Mouse (Mus musculus): ENCODE results near the gene Acad9. TPM values are rescaled to one million over a fixed set of nuclear protein-coding genes. Genes with fewer than 3 reads are reported as not detected.

Acad9 gene
- polyA plus RNA-seq, 1 experiment from 2014 or later, result 106 TPM

DNA sequence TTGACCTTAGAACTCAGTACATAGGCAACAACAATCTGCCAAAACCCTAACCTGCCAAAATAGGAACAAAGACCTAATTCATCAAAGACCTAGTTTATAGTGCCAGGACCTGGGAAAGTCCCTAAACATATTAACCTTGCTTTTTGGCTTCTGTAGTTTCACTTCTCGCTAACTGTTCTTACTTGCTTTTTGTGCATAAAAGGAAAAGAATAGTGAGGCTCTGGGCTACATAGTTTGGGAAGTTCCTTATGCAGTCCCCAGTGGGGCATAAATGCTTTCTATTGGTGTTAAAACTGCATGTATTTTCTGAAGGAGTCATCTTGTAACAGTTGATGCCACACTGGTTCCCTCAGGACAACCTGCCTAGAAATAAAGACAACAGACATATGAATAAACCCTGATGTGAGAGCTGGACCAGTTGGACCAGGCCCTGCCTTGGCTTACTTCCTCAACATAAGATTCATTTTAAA lies 1.2 kb upstream of the Acad9 start:
- Histone ChIP-seq H3K4me1 (replicated peaks; ENCODE audit: control insufficient read depth, insufficient read depth, low read length) (peaks cover 13% of the 10 kb centered on the region), H3K36me3 (ENCODE audit: control insufficient read depth, insufficient read depth) (no peaks in the 10 kb centered on the region), H3K9me3 (ENCODE audit: control insufficient read depth, low read length) (no peaks in the 10 kb centered on the region), H3K27ac (ENCODE audit: low read length) (no peak overlapping the region), H3K9ac (replicated peaks; ENCODE audit: low read depth, low read length) (no peak overlapping the region), H3K4me3 (replicated peaks; ENCODE audit: low read length) (no peak overlapping the region), H3K27me3 (replicated peaks; ENCODE audit: control insufficient read depth, insufficient read depth, low read length) (0 out of 2 replicates have a peak, but pooled peaks cover 9% of the 10 kb centered on the region), H3K4me2 (ENCODE audit: low read length) (no peak overlapping the region)
- ATAC-seq, result no peak
- 93% methylated on average over 1 of the region's 1 CpGs for WGBS

DNA sequence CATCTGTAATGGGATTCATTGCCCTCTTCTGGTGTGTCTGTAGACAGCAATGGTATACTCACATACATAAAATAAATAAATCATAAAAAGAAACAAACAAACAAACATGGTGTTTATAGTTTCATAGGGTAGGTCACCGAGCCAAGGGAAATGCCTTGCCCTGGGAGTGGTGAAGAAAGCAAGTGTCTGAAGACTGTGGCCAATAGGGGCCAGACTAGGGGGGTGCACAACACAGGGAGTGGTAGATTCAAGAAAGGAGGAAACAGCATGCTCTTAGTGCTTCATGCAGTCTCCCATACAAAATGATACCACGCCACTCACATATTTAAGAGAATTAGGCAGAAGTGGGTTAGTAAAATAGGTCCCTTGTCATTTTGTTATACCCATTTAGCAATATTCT lies 613 bp upstream of the Acad9 start:
- Histone ChIP-seq H3K27ac (ENCODE audit: low read length) (no peak overlapping the region), H3K9ac (replicated peaks; ENCODE audit: low read depth, low read length) (no peak overlapping the region; the same call in 1 of the 2 replicates)
- no peak for ATAC-seq

DNA sequence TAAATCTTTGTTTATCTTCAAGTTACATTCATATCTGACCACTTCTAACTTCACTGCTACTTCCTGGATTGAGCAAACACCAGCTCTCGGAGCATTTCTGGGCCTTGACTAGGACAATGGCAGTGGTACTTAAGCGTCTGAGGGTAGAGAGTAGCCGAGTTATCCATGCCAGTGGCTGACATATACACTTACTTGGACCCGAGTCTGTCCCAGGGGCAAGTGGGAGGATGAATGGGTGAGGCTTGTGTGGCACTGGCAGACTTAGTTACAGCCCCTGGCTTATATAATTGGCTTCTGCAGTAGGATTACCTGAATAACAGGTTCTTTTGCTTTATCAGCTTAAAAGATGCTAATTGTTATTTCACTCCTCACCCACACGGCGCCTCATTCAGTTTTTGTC lies 2.0 kb downstream of the Acad9 start:
- no peak overlapping the region for H3K4me3 ChIP-seq (replicated peaks; ENCODE audit: low read length)
- no peak for ATAC-seq
- H3K4me2 ChIP-seq (ENCODE audit: low read length), result no peak overlapping the region
- peaks cover 9% of the 10 kb centered on the region for H3K36me3 ChIP-seq (ENCODE audit: control insufficient read depth, insufficient read depth)
- H3K27ac ChIP-seq (ENCODE audit: low read length), result no peak overlapping the region
- 0 out of 2 replicates have a peak, but pooled peaks cover 5% of the 10 kb centered on the region for H3K27me3 ChIP-seq (replicated peaks; ENCODE audit: control insufficient read depth, insufficient read depth, low read length)
- no peak overlapping the region for H3K9ac ChIP-seq (replicated peaks; ENCODE audit: low read depth, low read length)
- H3K9me3 ChIP-seq (ENCODE audit: control insufficient read depth, low read length), result no peaks in the 10 kb centered on the region
- WGBS, result 89% methylated on average over 6 of the region's 6 CpGs
- H3K4me1 ChIP-seq (replicated peaks; ENCODE audit: control insufficient read depth, insufficient read depth, low read length), result peaks cover 13% of the 10 kb centered on the region

More for the DNA sequence above, 613 bp upstream of the Acad9 start:
- peaks cover 13% of the 10 kb centered on the region for H3K4me1 ChIP-seq (replicated peaks; ENCODE audit: control insufficient read depth, insufficient read depth, low read length)
- 97% methylated on average over 2 of the region's 2 CpGs for WGBS
- H3K36me3 ChIP-seq (ENCODE audit: control insufficient read depth, insufficient read depth), result 0 out of 2 replicates have a peak, but pooled peaks cover 3% of the 10 kb centered on the region
- peak overlapping the region; percentile 98 for H3K4me3 ChIP-seq (replicated peaks; ENCODE audit: low read length)
- H3K9me3 ChIP-seq (ENCODE audit: control insufficient read depth, low read length), result no peaks in the 10 kb centered on the region
- peak overlapping the region; percentile 87 for H3K4me2 ChIP-seq (ENCODE audit: low read length)
- H3K27me3 ChIP-seq (replicated peaks; ENCODE audit: control insufficient read depth, insufficient read depth, low read length), result 0 out of 2 replicates have a peak, but pooled peaks cover 9% of the 10 kb centered on the region

DNA sequence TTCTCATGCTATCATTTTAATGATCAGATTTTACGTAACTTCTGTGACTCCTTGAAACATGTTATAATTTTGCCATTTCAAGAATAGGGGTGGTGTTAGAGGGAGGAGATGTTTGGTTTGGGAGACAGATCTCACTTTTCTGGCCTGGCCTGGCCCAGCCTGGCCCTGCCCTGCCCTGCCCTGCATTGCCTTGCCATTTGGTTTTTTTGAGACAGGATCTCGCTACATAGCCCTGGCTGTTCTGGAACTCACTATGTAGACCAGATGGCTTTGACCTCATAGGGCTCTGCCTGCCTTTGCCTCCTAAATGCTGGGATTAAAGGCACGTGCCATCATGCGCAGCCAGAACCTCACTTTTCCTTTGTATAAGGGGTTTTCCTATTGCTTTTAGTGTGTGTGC lies 4.7 kb downstream of the Acad9 start:
- H3K9ac ChIP-seq (replicated peaks; ENCODE audit: low read depth, low read length), result no peak overlapping the region
- H3K27me3 ChIP-seq (replicated peaks; ENCODE audit: control insufficient read depth, insufficient read depth, low read length), result no peaks in the 10 kb centered on the region
- no peak overlapping the region for H3K4me2 ChIP-seq (ENCODE audit: low read length)
- 95% methylated on average over 4 of the region's 4 CpGs for WGBS
- no peak overlapping the region for H3K4me3 ChIP-seq (replicated peaks; ENCODE audit: low read length)
- H3K27ac ChIP-seq (ENCODE audit: low read length), result no peak overlapping the region
- H3K9me3 ChIP-seq (ENCODE audit: control insufficient read depth, low read length), result no peaks in the 10 kb centered on the region
- peaks cover 29% of the 10 kb centered on the region for H3K36me3 ChIP-seq (ENCODE audit: control insufficient read depth, insufficient read depth)
- H3K4me1 ChIP-seq (replicated peaks; ENCODE audit: control insufficient read depth, insufficient read depth, low read length), result peaks cover 10% of the 10 kb centered on the region
- ATAC-seq, result no peak

DNA sequence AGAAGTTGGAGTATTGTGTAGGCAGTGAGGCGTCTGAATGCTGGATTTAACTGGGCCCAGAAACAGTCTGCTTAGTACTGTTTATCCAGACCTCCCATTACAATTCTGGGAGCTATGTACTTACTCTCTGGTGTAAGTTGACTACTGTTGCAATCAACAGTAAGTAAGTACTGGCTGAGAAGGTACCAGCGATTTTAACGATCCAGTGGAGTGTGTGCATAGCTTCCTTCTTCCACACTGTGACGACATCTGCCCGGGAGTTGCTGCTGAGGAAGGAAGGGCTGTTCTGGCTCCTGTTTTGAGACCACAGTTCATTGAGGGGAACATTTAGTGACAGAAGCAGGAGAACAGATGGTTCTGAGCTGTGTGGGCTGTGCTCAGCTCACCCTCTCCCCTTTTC lies 5.3 kb downstream of the Acad9 start:
- Histone ChIP-seq H3K27me3 (replicated peaks; ENCODE audit: control insufficient read depth, insufficient read depth, low read length) (no peaks in the 10 kb centered on the region), H3K9me3 (ENCODE audit: control insufficient read depth, low read length) (no peaks in the 10 kb centered on the region), H3K4me1 (replicated peaks; ENCODE audit: control insufficient read depth, insufficient read depth, low read length) (peaks cover 9% of the 10 kb centered on the region), H3K36me3 (ENCODE audit: control insufficient read depth, insufficient read depth) (peaks cover 31% of the 10 kb centered on the region), H3K9ac (replicated peaks; ENCODE audit: low read depth, low read length) (no peak overlapping the region), H3K27ac (ENCODE audit: low read length) (no peak overlapping the region), H3K4me2 (ENCODE audit: low read length) (no peak overlapping the region), H3K4me3 (replicated peaks; ENCODE audit: low read length) (no peak overlapping the region)
- ATAC-seq, result no peak
- WGBS, result 89% methylated on average over 5 of the region's 5 CpGs

DNA sequence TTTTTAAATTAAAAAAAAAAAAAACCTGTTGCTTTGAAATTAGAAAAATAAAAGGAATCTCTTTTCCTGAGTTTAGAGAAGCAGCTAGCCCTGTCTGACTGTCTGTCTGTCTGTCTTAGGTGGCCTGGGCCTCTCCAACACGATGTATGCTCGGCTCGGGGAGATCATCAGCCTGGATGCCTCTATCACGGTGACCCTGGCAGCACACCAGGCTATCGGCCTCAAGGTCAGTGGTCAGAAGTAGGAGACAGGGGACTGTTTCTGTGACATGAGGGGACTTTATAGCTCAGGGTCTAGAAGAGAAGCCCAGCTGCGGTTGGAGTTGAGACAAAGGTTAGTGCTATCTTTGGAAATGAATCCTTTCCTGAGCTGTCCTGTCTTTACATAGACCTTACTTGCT lies 8.5 kb downstream of the Acad9 start:
- no peak overlapping the region for H3K9ac ChIP-seq (replicated peaks; ENCODE audit: low read depth, low read length)
- ATAC-seq, result no peak
- no peak overlapping the region for H3K4me2 ChIP-seq (ENCODE audit: low read length)
- H3K36me3 ChIP-seq (ENCODE audit: control insufficient read depth, insufficient read depth), result peaks cover 47% of the 10 kb centered on the region
- 95% methylated on average over 6 of the region's 6 CpGs for WGBS
- no peak overlapping the region for H3K4me3 ChIP-seq (replicated peaks; ENCODE audit: low read length)
- no peaks in the 10 kb centered on the region for H3K27me3 ChIP-seq (replicated peaks; ENCODE audit: control insufficient read depth, insufficient read depth, low read length)
- no peaks in the 10 kb centered on the region for H3K4me1 ChIP-seq (replicated peaks; ENCODE audit: control insufficient read depth, insufficient read depth, low read length)
- H3K27ac ChIP-seq (ENCODE audit: low read length), result no peak overlapping the region
- H3K9me3 ChIP-seq (ENCODE audit: control insufficient read depth, low read length), result no peaks in the 10 kb centered on the region

DNA sequence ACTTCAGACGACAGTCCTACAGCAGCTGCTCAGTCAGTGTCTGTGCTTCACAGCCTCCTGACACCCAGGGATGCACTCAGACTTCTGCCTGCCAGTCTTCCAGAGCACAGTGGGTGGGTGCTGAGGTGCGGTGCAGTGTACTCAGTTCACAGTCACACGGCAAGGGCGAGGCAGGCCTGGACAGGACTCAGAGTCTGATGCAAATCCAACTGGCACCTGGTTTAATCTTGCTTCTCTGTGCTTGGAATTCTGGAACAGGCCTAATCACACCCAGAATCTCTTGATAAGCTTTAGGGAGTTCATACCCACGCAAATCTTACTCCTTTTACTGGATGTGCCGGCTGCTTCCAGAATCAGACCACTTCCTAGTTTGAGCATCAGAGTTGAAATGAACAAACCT lies 9.7 kb downstream of the Acad9 start:
- no peaks in the 10 kb centered on the region for H3K4me1 ChIP-seq (replicated peaks; ENCODE audit: control insufficient read depth, insufficient read depth, low read length)
- H3K9me3 ChIP-seq (ENCODE audit: control insufficient read depth, low read length), result no peaks in the 10 kb centered on the region
- H3K4me2 ChIP-seq (ENCODE audit: low read length), result no peak overlapping the region
- H3K27me3 ChIP-seq (replicated peaks; ENCODE audit: control insufficient read depth, insufficient read depth, low read length), result no peaks in the 10 kb centered on the region
- peaks cover 51% of the 10 kb centered on the region for H3K36me3 ChIP-seq (ENCODE audit: control insufficient read depth, insufficient read depth)
- no peak overlapping the region for H3K9ac ChIP-seq (replicated peaks; ENCODE audit: low read depth, low read length)
- WGBS, result 87% methylated on average over 6 of the region's 6 CpGs
- H3K27ac ChIP-seq (ENCODE audit: low read length), result no peak overlapping the region
- no peak overlapping the region for H3K4me3 ChIP-seq (replicated peaks; ENCODE audit: low read length)
- ATAC-seq, result no peak

DNA sequence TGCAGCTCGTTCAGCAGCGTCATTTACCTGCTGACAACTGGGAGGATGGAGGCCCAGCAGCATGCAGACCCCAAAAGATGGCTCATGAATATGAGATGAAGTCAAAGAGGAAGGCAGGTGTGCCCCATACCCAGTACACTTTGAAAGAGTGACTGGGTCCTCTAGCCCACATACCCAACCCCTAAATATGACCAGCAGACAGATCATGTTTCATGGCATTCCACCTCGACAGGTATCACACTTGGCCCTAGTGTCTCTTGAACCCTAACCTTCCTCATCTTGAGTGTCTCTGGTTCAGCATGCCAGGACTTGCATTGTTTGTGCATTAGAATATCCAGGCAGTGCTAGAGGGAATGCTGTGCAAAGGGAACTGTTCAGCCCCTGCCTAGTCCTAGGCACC lies 11.6 kb downstream of the Acad9 start:
- 94% methylated on average over 3 of the region's 3 CpGs for WGBS
- no peak overlapping the region for H3K9ac ChIP-seq (replicated peaks; ENCODE audit: low read depth, low read length)
- H3K36me3 ChIP-seq (ENCODE audit: control insufficient read depth, insufficient read depth), result peaks cover 56% of the 10 kb centered on the region

DNA sequence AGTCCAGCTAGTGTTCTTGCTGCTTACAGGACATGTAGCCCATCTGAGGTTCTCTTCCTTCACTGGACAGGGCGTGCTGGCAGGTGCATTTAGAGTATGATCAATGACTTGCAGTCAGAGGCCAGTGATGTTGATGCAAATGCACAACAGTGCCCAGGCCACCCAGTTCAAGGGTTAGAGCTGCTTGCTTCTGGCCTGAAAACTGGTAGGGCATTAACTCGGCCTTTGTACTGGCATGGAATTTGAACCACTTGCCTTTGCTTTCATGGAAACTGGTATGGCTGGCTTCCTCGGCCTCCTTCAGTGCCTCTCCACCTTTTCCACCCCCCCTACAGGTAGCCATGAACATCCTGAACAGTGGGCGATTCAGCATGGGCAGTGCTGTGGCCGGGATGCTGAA lies 14.1 kb downstream of the Acad9 start:
- H3K27me3 ChIP-seq (replicated peaks; ENCODE audit: control insufficient read depth, insufficient read depth, low read length), result no peaks in the 10 kb centered on the region
- 95% methylated on average over 5 of the region's 5 CpGs for WGBS

More for the DNA sequence above, 11.6 kb downstream of the Acad9 start:
- no peaks in the 10 kb centered on the region for H3K9me3 ChIP-seq (ENCODE audit: control insufficient read depth, low read length)
- no peaks in the 10 kb centered on the region for H3K4me1 ChIP-seq (replicated peaks; ENCODE audit: control insufficient read depth, insufficient read depth, low read length)
- H3K27me3 ChIP-seq (replicated peaks; ENCODE audit: control insufficient read depth, insufficient read depth, low read length), result no peaks in the 10 kb centered on the region
- no peak for ATAC-seq
- H3K4me2 ChIP-seq (ENCODE audit: low read length), result no peak overlapping the region
- H3K4me3 ChIP-seq (replicated peaks; ENCODE audit: low read length), result no peak overlapping the region
- H3K27ac ChIP-seq (ENCODE audit: low read length), result no peak overlapping the region

DNA sequence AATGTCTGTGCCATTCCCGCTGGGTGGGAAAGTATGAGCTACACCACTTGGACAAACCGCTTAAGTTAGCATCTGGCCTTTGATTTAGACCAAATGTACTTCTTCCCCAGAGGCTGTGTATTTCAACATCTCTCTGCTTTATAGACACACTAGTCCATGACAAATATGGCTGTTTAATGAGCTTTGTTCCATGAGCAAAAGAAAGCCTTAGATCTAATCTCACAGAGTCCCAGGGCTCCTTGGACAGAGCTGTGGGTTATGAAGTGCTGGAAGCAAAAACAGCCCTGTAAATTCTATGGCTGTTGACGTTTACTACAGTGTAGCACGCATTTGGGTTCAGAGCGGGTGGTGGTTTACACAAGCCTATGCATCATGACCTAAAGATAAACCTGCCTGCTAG lies 15.0 kb downstream of the Acad9 start:
- H3K27ac ChIP-seq (ENCODE audit: low read length), result no peak overlapping the region
- H3K4me1 ChIP-seq (replicated peaks; ENCODE audit: control insufficient read depth, insufficient read depth, low read length), result no peaks in the 10 kb centered on the region
- no peak for ATAC-seq
- no peak overlapping the region for H3K9ac ChIP-seq (replicated peaks; ENCODE audit: low read depth, low read length)
- WGBS, result 94% methylated on average over 5 of the region's 5 CpGs
- no peak overlapping the region for H3K4me3 ChIP-seq (replicated peaks; ENCODE audit: low read length)
- H3K9me3 ChIP-seq (ENCODE audit: control insufficient read depth, low read length), result no peaks in the 10 kb centered on the region
- H3K27me3 ChIP-seq (replicated peaks; ENCODE audit: control insufficient read depth, insufficient read depth, low read length), result no peaks in the 10 kb centered on the region
- H3K36me3 ChIP-seq (ENCODE audit: control insufficient read depth, insufficient read depth), result peaks cover 46% of the 10 kb centered on the region
- no peak overlapping the region for H3K4me2 ChIP-seq (ENCODE audit: low read length)

More for the DNA sequence above, 14.1 kb downstream of the Acad9 start:
- peaks cover 46% of the 10 kb centered on the region for H3K36me3 ChIP-seq (ENCODE audit: control insufficient read depth, insufficient read depth)
- no peaks in the 10 kb centered on the region for H3K9me3 ChIP-seq (ENCODE audit: control insufficient read depth, low read length)
- no peaks in the 10 kb centered on the region for H3K4me1 ChIP-seq (replicated peaks; ENCODE audit: control insufficient read depth, insufficient read depth, low read length)
- H3K4me2 ChIP-seq (ENCODE audit: low read length), result no peak overlapping the region
- no peak overlapping the region for H3K4me3 ChIP-seq (replicated peaks; ENCODE audit: low read length)
- H3K9ac ChIP-seq (replicated peaks; ENCODE audit: low read depth, low read length), result no peak overlapping the region
- no peak for ATAC-seq
- H3K27ac ChIP-seq (ENCODE audit: low read length), result no peak overlapping the region

All from forebrain, embryonic 16.5 days (tissue).